Mouse (Mus musculus): ENCODE data around the gene Thap11. TPM values are rescaled to one million over a fixed set of nuclear protein-coding genes. Genes with fewer than 3 reads are reported as not detected.

Thap11 gene
- polyA plus RNA-seq, 1 experiment from 2014 or later: 31.5 TPM

DNA sequence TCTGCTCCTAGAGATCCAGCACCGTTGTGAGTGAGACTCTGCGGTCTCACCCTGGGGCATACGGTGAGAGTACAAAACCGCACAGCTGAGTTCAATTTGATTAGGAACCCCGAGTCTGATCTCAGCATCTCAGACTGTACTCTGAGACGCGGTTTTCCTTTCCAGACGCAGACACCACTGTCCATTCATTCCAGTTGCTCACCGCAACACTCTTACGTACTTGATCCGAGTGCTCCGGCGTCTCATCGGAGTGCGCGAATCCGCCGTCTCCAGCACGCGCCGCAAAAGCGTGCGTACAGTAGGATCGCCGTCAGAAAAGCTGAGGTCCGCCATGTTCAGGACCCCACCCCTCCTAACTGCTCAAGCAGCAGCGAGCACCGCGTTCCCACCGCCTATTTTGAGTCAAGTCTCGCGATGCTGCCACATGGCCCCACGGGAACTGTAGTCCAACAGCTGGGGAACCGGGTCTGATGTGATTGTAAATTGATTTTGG, 3.2 kb upstream of the Thap11 start:
- Histone ChIP-seq H3K9ac (peak overlapping the region; percentile 74), H3K4me2 (peak overlapping the region; percentile 77), H3K9me3 (replicated peaks) (no peaks in the 10 kb centered on the region), H3K27me3 (no peaks in the 10 kb centered on the region), H3K36me3 (replicated peaks) (peaks cover 31% of the 10 kb centered on the region), H3K4me1 (replicated peaks) (peaks cover 47% of the 10 kb centered on the region), H3K4me3 (replicated peaks) (peak overlapping the region; percentile 80), H3K27ac (replicated peaks) (peak overlapping the region; percentile 89)
- WGBS (ENCODE audit: insufficient replicate concordance): under 1% methylated on average over 34 of the region's 34 CpGs
- peak; percentile 62 for ATAC-seq (ENCODE audit: insufficient read depth)

DNA sequence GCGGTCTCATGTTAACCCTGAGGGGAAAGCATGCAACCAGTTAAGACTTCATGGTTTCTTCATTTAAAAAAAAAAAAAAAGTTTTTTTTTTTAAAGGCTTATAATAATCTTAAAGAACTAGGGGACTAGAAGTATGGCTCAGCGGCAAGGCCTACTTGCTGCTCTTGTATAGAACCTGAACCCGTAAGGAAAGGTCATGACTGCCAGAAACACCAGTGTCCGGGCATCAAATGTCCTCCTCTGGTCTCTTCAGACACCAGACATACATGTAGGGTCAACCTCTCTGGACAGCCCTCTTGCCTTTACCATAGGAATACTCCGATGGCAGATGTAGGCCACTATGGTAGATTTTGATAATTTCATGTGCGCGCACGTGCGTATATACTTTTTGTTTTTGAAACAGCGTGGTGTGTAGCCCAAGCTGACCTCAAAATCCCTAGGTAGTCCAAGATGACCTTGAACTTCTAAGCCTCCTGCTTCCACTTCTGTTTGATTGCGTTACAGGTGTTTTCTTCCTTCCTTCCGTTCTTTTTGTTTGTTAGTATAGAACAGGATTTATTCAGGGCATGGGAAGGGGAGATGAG, 2.7 kb upstream of the Thap11 start:
- WGBS (ENCODE audit: insufficient replicate concordance): 73% methylated on average over 12 of the region's 12 CpGs
- H3K4me1 ChIP-seq (replicated peaks): peaks cover 48% of the 10 kb centered on the region
- no peak overlapping the region for H3K9ac ChIP-seq

DNA sequence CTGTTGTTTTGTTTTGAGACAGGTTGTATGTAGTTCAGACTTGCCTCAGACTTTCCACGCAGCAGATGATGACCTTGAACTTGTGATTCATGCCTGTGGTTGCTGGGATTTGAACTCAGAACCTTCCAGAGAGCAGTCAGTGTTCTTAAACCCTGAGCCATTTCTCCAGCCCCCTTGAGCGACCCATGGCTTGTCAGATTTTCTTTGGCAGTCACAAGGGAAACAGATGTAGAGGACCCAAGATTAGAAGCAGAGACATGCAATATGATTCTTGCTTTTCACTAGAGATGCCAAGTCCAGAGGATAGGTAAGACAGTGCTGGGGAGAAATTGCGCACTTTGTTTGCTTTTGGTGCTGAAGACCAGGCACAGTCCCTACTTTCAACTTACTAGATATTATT, 1.8 kb upstream of the Thap11 start, which contains the start of gene Cenpt:
TSS of gene Cenpt (minus strand) at position 101 of the 400 bp plus-strand sequence.
- Histone ChIP-seq H3K4me3 (replicated peaks) (peak within 1 kb of the TSS; percentile 80), H3K36me3 (replicated peaks) (peaks cover 22% of the 10 kb centered on the region), H3K9me3 (replicated peaks) (no peaks in the 10 kb centered on the region), H3K9ac (no peak within 1 kb of the TSS), H3K4me1 (replicated peaks) (peaks cover 56% of the 10 kb centered on the region), H3K27me3 (no peaks in the 10 kb centered on the region), H3K4me2 (peak within 1 kb of the TSS; percentile 77), H3K27ac (replicated peaks) (peak within 1 kb of the TSS; percentile 14; the same call in 1 of the 2 replicates)
- ATAC-seq (ENCODE audit: insufficient read depth): no peak
- 68% methylated on average over 3 of the region's 3 CpGs for WGBS (ENCODE audit: insufficient replicate concordance)

More for the DNA sequence above, 2.7 kb upstream of the Thap11 start:
- no peaks in the 10 kb centered on the region for H3K27me3 ChIP-seq
- H3K27ac ChIP-seq (replicated peaks): peak overlapping the region; percentile 14; the same call in 1 of the 2 replicates
- peak overlapping the region; percentile 80 for H3K4me3 ChIP-seq (replicated peaks)
- no peak for ATAC-seq (ENCODE audit: insufficient read depth)
- peaks cover 26% of the 10 kb centered on the region for H3K36me3 ChIP-seq (replicated peaks)
- no peaks in the 10 kb centered on the region for H3K9me3 ChIP-seq (replicated peaks)
- H3K4me2 ChIP-seq: peak overlapping the region; percentile 77

DNA sequence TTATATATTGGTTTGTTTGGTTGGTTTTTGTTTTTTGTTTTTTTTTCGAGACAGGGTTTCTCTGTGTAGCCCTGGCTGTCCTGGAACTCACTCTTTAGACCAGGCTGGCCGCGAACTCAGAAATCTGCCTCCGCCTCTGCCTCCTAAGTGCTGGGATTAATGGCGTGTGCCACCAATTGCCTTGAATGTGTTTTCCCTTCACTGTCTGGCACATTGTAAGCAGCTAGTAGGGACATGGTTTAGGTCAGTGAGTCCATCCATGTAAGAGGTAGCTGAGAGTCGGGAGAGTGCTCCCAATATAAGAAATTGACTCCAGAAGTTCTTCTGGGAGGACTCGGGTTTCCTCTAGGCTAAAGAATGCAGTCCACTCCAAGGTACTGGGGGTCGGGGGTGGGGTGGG, 629 bp upstream of the Thap11 start:
- no peaks in the 10 kb centered on the region for H3K9me3 ChIP-seq (replicated peaks)
- H3K9ac ChIP-seq: peak overlapping the region; percentile 92; the same call in 1 of the 2 replicates
- peaks cover 18% of the 10 kb centered on the region for H3K36me3 ChIP-seq (replicated peaks)
- H3K4me2 ChIP-seq: peak overlapping the region; percentile 98
- H3K27me3 ChIP-seq: no peaks in the 10 kb centered on the region
- H3K27ac ChIP-seq (replicated peaks): no peak overlapping the region
- peaks cover 67% of the 10 kb centered on the region for H3K4me1 ChIP-seq (replicated peaks)
- ATAC-seq (ENCODE audit: insufficient read depth): no peak
- H3K4me3 ChIP-seq (replicated peaks): peak overlapping the region; percentile 90
- 24% methylated on average over 8 of the region's 8 CpGs for WGBS (ENCODE audit: insufficient replicate concordance)

DNA sequence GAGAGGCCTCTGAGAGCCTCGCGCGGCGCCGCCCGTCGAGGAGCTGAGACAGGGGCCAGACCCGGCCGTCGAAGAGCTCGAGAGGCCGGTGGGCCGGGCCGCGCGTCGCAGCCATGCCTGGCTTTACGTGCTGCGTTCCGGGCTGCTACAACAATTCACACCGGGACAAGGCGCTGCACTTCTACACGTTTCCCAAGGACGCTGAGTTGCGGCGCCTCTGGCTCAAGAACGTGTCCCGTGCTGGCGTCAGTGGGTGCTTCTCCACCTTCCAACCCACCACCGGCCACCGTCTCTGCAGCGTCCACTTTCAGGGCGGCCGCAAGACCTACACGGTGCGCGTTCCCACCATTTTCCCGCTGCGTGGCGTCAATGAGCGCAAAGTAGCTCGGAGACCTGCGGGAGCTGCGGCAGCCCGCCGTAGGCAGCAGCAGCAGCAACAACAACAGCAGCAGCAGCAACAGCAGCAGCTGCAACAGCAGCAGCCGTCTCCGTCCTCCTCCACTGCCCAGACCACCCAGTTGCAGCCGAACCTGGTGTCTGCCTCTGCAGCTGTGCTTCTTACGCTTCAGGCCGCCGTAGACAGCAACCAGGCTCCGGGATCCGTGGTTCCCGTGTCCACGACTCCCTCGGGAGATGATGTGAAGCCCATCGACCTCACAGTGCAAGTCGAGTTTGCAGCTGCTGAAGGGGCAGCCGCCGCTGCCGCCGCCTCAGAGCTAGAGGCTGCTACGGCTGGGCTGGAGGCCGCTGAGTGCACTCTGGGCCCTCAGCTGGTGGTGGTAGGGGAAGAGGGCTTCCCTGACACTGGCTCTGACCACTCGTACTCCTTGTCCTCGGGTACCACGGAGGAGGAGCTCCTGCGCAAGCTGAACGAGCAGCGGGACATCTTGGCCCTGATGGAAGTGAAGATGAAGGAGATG, 576 bp downstream of the Thap11 start:
- peak overlapping the region; percentile 92 for H3K9ac ChIP-seq

DNA sequence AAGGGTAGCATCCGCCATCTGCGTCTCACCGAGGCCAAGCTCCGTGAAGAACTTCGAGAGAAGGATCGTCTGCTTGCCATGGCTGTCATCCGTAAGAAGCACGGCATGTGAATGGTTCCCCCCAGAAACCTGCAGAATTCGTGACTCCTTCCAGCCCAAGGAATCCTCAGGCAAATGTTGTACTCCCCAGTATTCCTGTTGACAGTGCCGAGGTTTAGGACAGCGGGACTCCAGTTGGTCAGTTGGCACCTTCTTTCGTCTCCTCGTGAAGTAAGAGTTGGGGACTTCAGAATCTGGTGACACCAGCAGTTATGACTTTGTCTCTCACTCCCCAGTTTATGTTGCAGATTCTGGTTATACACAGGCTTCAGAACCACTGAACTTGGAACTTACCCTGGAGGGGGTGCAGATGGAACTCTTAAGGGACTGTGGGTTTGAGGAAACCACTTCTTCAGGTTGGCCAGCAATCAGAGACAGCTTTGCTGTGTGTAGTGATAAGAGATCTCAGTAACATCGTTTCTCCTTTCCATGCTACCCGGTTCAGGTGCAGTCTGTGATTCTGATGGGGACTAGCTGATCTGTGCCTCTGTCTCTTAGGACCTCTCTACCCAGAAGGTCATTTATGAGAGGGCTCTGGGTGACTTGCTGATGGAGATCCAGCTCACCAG, 1.4 kb downstream of the Thap11 start:
- Histone ChIP-seq H3K27me3 (no peaks in the 10 kb centered on the region), H3K9me3 (replicated peaks) (no peaks in the 10 kb centered on the region), H3K9ac (peak overlapping the region; percentile 92), H3K4me1 (replicated peaks) (peaks cover 68% of the 10 kb centered on the region), H3K27ac (replicated peaks) (peak overlapping the region; percentile 89), H3K4me2 (peak overlapping the region; percentile 98), H3K4me3 (replicated peaks) (peak overlapping the region; percentile 90), H3K36me3 (replicated peaks) (peaks cover 12% of the 10 kb centered on the region)
- ATAC-seq (ENCODE audit: insufficient read depth): no peak
- WGBS (ENCODE audit: insufficient replicate concordance): 15% methylated on average over 15 of the region's 15 CpGs

More for the DNA sequence above, 576 bp downstream of the Thap11 start:
- no peaks in the 10 kb centered on the region for H3K27me3 ChIP-seq
- no peaks in the 10 kb centered on the region for H3K9me3 ChIP-seq (replicated peaks)
- H3K4me1 ChIP-seq (replicated peaks): peaks cover 68% of the 10 kb centered on the region
- H3K4me3 ChIP-seq (replicated peaks): peak overlapping the region; percentile 90
- peak; percentile 26 for ATAC-seq (ENCODE audit: insufficient read depth)
- H3K27ac ChIP-seq (replicated peaks): peak overlapping the region; percentile 89
- under 1% methylated on average over 71 of the region's 71 CpGs for WGBS (ENCODE audit: insufficient replicate concordance)
- H3K4me2 ChIP-seq: peak overlapping the region; percentile 98
- H3K36me3 ChIP-seq (replicated peaks): peaks cover 12% of the 10 kb centered on the region

DNA sequence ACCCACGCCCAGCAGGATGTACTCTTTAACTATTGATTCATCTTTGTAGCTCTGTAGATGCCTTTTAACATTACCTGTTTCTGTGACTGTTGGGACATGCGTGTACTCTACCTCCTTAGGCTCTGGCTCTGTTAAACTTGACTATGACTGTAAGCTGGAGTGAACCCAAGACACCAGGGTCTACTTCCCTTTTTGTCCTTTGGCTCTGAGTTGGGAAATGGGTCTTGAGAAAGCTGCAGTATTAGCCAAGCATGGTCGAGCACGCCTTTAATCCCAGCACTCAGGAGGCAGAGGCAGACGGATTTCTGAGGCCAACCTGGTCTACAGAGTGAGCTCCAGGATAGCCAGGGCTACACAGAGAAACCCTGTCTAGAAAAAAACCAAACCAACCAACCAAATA, 3.6 kb downstream of the Thap11 start:
- no peak overlapping the region for H3K9ac ChIP-seq
- H3K27ac ChIP-seq (replicated peaks): peak overlapping the region; percentile 97
- H3K4me2 ChIP-seq: peak overlapping the region; percentile 98; the same call in 1 of the 2 replicates
- peaks cover 80% of the 10 kb centered on the region for H3K4me1 ChIP-seq (replicated peaks)
- H3K36me3 ChIP-seq (replicated peaks): peaks cover 12% of the 10 kb centered on the region
- H3K9me3 ChIP-seq (replicated peaks): no peaks in the 10 kb centered on the region
- peak overlapping the region; percentile 88; the same call in 1 of the 2 replicates for H3K4me3 ChIP-seq (replicated peaks)
- ATAC-seq (ENCODE audit: insufficient read depth): no peak
- no peaks in the 10 kb centered on the region for H3K27me3 ChIP-seq
- 54% methylated on average over 5 of the region's 5 CpGs for WGBS (ENCODE audit: insufficient replicate concordance)

DNA sequence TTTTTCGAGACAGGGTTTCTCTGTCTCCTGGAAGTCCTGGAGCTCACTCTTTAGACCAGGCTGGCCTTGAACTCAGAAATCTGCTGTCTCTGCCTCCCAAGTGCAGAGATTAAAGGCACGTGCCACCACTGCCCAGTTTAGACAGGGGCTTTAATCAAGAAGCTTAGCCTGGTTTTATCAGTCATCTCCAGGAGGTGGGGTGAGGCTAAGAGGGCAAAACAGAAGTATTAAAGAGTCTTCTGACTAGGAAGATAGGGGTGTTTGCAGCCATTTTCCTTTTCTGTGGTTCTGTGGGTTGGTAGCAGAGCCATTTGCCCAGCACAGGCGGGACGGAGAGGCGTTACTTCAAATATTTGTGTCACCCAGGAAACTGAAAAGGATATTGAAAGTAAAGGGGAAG, 4.4 kb downstream of the Thap11 start:
- no peak for ATAC-seq (ENCODE audit: insufficient read depth)
- Histone ChIP-seq H3K27me3 (no peaks in the 10 kb centered on the region), H3K9ac (peak overlapping the region; percentile 86), H3K27ac (replicated peaks) (peak overlapping the region; percentile 97), H3K4me1 (replicated peaks) (peaks cover 87% of the 10 kb centered on the region), H3K4me2 (peak overlapping the region; percentile 98), H3K36me3 (replicated peaks) (peaks cover 15% of the 10 kb centered on the region), H3K4me3 (replicated peaks) (peak overlapping the region; percentile 88), H3K9me3 (replicated peaks) (no peaks in the 10 kb centered on the region)
- WGBS (ENCODE audit: insufficient replicate concordance): 9% methylated on average over 5 of the region's 5 CpGs

DNA sequence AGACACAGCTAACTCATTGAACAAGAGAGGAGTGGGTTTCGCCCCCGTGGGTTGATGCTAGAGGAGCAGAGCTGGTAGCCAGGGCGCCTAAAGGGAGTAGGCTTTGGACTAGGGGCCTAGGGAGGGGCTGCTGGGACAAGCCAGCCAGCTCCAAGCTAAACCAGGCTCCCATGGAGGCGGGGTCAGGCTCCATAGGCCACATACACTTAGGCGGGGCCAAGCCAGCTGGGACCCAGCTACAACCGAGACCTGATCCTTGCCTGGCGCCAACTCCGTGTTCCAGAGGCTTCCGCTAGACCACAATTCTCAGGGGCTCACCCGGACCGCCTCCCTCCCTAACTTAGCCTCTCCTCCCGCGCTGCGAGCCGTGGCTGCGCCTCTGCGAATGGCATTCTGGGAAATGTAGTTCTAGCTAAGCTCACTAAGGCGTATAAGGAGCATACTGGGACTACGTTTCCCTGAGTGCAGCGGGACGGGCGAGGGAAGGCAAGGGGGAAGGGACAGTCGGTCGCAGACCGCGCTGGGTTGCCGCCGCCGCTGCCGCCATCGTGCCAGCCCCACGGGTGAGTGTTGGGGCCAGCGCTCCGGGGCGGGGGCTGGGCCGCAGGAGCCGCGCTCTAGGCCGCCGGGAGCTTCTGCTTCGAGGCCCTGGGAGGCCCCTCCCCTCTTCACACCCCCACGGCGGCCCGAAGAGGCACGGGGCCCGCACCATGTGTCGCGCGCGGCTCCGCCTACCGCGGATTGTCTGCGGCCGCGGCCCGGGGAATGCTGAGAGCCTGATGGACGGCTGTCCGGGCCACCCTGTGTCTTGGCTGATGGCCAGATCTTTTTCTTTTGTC, 5.4 kb downstream of the Thap11 start, which contains the start of gene Nutf2:
TSS of gene Nutf2 (plus strand) at position 438 of the 839 bp plus-strand sequence.
- Histone ChIP-seq H3K9me3 (replicated peaks) (no peaks in the 10 kb centered on the region), H3K4me2 (peak within 1 kb of the TSS; percentile 98), H3K27me3 (no peaks in the 10 kb centered on the region), H3K36me3 (replicated peaks) (peaks cover 22% of the 10 kb centered on the region), H3K4me1 (replicated peaks) (peaks cover 90% of the 10 kb centered on the region), H3K27ac (replicated peaks) (peak within 1 kb of the TSS; percentile 97), H3K4me3 (replicated peaks) (peak within 1 kb of the TSS; percentile 88), H3K9ac (peak within 1 kb of the TSS; percentile 86)
- peak; percentile 94 for ATAC-seq (ENCODE audit: insufficient read depth)
- WGBS (ENCODE audit: insufficient replicate concordance): under 1% methylated on average over 59 of the region's 59 CpGs

DNA sequence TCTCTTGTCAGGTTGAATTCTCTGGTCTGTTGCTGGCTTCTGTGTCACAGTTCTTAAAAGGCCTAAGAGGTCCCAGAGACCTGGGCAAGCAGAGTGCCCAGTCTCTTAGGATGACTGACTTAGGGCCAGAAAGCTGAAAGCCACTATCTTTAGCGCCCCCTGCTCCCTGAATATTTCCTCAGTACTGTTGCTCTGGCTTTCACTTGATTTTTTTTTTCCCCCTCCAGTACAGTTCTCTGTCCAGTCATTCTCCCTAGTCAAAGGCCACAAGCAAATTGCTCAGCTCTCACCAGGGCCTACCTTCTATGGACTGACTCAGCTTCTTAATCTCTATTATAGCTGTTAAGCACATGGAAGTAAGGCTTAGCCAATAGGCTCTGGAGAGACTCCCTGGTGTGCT, 7.0 kb downstream of the Thap11 start:
- 0% methylated on average over 1 of the region's 1 CpGs for WGBS (ENCODE audit: insufficient replicate concordance)
- H3K27me3 ChIP-seq: no peaks in the 10 kb centered on the region
- ATAC-seq (ENCODE audit: insufficient read depth): no peak
- peak overlapping the region; percentile 86 for H3K9ac ChIP-seq
- peak overlapping the region; percentile 88 for H3K4me3 ChIP-seq (replicated peaks)
- peaks cover 90% of the 10 kb centered on the region for H3K4me1 ChIP-seq (replicated peaks)
- H3K9me3 ChIP-seq (replicated peaks): no peaks in the 10 kb centered on the region
- peak overlapping the region; percentile 98 for H3K4me2 ChIP-seq
- peaks cover 38% of the 10 kb centered on the region for H3K36me3 ChIP-seq (replicated peaks)
- peak overlapping the region; percentile 97 for H3K27ac ChIP-seq (replicated peaks)
